ENCODE assay signal across 8 mouse cellular contexts in the genomic region with DNA sequence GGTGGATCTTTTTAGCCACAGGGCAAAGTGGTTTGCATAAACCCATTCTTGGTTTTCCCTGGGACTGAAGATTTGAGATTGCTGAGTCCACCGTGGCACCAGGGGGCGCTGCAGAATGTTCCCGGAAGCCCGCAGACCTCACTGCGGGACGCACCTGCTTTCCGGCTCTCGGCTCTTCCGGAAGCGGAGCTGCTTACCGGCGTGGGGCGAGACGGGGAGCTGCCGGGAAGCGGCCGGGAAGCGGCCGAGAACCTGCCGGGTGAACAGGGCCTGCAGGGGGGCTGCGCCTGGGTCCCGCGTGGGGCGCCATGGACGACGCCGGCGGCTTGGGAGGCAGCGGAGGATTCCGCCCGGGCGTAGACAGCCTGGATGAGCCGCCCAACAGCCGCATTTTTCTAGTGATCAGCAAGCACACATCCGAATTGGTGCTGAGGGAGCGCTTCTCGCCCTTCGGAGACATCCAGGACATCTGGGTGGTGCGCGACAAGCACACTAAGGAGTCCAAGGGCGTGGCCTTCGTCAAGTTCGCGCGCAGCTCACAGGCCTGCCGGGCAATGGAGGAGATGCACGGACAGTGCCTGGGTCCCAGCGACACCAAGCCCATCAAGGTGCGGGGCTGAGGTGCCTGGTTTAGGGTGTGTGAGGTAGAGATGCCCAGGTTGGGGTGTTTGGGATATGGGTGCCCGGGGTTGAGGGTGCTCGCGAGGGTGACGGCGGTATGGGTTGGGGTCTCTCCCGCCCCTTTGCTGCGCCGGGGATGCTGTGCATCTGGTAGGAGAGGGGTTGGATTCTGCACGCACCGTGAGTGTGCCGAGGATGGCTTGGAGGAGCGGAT. TPM values are rescaled to one million over a fixed set of nuclear protein-coding genes. Genes with fewer than 3 reads are reported as not detected.
A peak's percentile ranks its signal among the peaks of the same experiment; 100 is the strongest.
DNase-seq lines count a peak whose midpoint lies in the region; ATAC-seq lines count a peak whose summit lies in the region.

A gene (plus strand): TSS at position 164 of the 835 bp plus-strand sequence.

- peak within 1 kb of the TSS; percentile 65 for H3K27ac ChIP-seq in intestine, embryonic 14.5 days (ENCODE audit: low read depth)

- H3K27me3 ChIP-seq in intestine, embryonic 14.5 days (replicated peaks; ENCODE audit: control insufficient read depth, insufficient read depth, low read length) = no peaks in the 10 kb centered on the region

- intact Hi-C loops in left cerebral cortex, postnatal 14 days (cut with DNase I) = loop anchor here (1.0 kb wide), 1 partner anchor 248 kb away; no protein-coding TSS in a partner anchor

- peak; percentile 85 for ATAC-seq in intestine, embryonic 14.5 days (replicated peaks; ENCODE audit: low FRiP score, low TSS enrichment, low read depth)

- H3K4me1 ChIP-seq in intestine, embryonic 14.5 days (replicated peaks; ENCODE audit: control insufficient read depth, insufficient read depth, low read length) = peaks cover 4% of the 10 kb centered on the region; the same call in 1 of the 2 replicates

- under 1% methylated on average over 61 of the region's 61 CpGs for WGBS in intestine, embryonic 14.5 days

- H3K36me3 ChIP-seq in intestine, embryonic 14.5 days (ENCODE audit: control insufficient read depth, insufficient read depth, low read length) = peaks cover 30% of the 10 kb centered on the region

- H3K4me3 ChIP-seq in intestine, embryonic 14.5 days (ENCODE audit: low read depth, low read length) = peak within 1 kb of the TSS; percentile 96

- H3K9me3 ChIP-seq in intestine, embryonic 14.5 days (ENCODE audit: control insufficient read depth, low read length) = no peaks in the 10 kb centered on the region

- H3K4me2 ChIP-seq in intestine, embryonic 14.5 days (ENCODE audit: low read length) = peak within 1 kb of the TSS; percentile 80

- peak; percentile 91 to 92 for DNase-seq in adrenal gland, adult 18-20 months (ENCODE audit: low spot score in 2 of 2)
- peak; percentile 93 for DNase-seq in embryo, embryonic 11 days
- DNase-seq in gastrocnemius, postnatal 25 days = peak; percentile 77
- DNase-seq in intestine, embryonic 14.5 days (ENCODE audit: low spot score) = peak; percentile 92
- peak; percentile 86 to 92 for DNase-seq in left cerebral cortex, postnatal 14 days (ENCODE audit: low spot score in 2 of 2)
- peak; percentile 91 for DNase-seq in mesoderm, embryonic 11.5 days (ENCODE audit: low read depth, low spot score)
- DNase-seq in right cerebral cortex, postnatal 36 days (ENCODE audit: low spot score in 2 of 2) = peak; percentile 70 to 75
- DNase-seq in yolk sac, embryonic 10.5 days (ENCODE audit: low spot score) = peak; percentile 82

- H3K9ac ChIP-seq in intestine, embryonic 14.5 days (ENCODE audit: low read length) = peak within 1 kb of the TSS; percentile 79

RNA-seq across cellular contexts. Expression of the gene that starts here (rescaled TPM):
- 10 to 100 TPM; 31.2 to 39.7 TPM for total RNA-seq in adrenal gland, adult 18-20 months (2021)
- total RNA-seq in gastrocnemius, postnatal 25 days (2021) = 10 to 100 TPM in 1 of 2 experiments, 1 to 10 TPM in 1; 9.9 to 11.5 TPM
- 14.6 and 17.1 TPM in 2 replicates for polyA plus RNA-seq in intestine, embryonic 14.5 days (2014; fragmentation: Nextera tagmentation; extraction: Ambion mirVana)
- total RNA-seq in left cerebral cortex, postnatal 14 days (2021) = 10 to 100 TPM; 38.2 to 40.2 TPM

Comparison
In these comparisons a context has a peak if more than half of its experiments do, and no peak if none do; other contexts are left out.
1. Peak in every context shown above with its lines: DNase-seq, ATAC-seq, H3K4me3 ChIP-seq and H3K27ac ChIP-seq.